Mouse (Mus musculus) olfactory bulb, adult 2 months (tissue): ENCODE measurements around the gene Nr3c2. TPM values are rescaled to one million over a fixed set of nuclear protein-coding genes. Genes with fewer than 3 reads are reported as not detected.

ENCODE experiments used
- H3K27ac ChIP-seq: fragments of 200-500 bp; 2 replicates; pipeline ENCODE4 v1.5.1; 2012; ENCODE audit warnings: low read depth, low read length; ENCODE audit not compliant: insufficient read depth
- H3K4me1 ChIP-seq: fragments of 200-500 bp; 2 replicates; pipeline ENCODE4 v1.6.1; 2012; ENCODE audit warnings: low read length; ENCODE audit not compliant: control insufficient read depth, insufficient read depth
- H3K4me3 ChIP-seq: fragments of 200-500 bp; 2 replicates; pipeline ENCODE4 v1.5.1; 2012; ENCODE audit warnings: mild to moderate bottlenecking, low read depth, low read length, moderate library complexity; ENCODE audit not compliant: insufficient read depth
- CTCF ChIP-seq: fragments of 200-500 bp; IDR thresholded peaks from 2 replicates; pipeline ENCODE4 v1.5.1; 2012; ENCODE audit warnings: low read depth, mild to moderate bottlenecking, low read length, moderate library complexity; ENCODE audit not compliant: insufficient read depth
- POLR2A ChIP-seq: fragments of 200-500 bp; IDR thresholded peaks from 2 replicates; pipeline ENCODE4 v1.6.1; 2012; ENCODE audit warnings: mild to moderate bottlenecking, low read depth, low read length, moderate library complexity; ENCODE audit not compliant: insufficient read depth
- WGBS: fragments of 180-500 bp; shearing (Covaris S2); methylation state at CpG from one replicate; pipeline ENCODE4 v1.1.7; 2018; 5-methylcytosine and 5-hydroxymethylcytosine counted together
- polyA plus RNA-seq: library from polyadenylated mRNA; stranded (reverse); fragments of >200 nt; gene quantifications from 2 replicates; pipeline ENCODE4 v1.2.4, GENCODE M21; 2012; ENCODE audit warnings: low replicate concordance; ENCODE audit not compliant: missing spikeins, insufficient read depth, insufficient read length

Gene Nr3c2
- polyA plus RNA-seq, 1 experiment: not detected

GRCm38 (mm10) chr8:77098101-77098500 is 198.9 kb downstream of the Nr3c2 start:
- no peak for TF ChIP-seq POLR2A
- TF ChIP-seq CTCF: no peak
- no peak overlapping the region for H3K27ac ChIP-seq

GRCm38 (mm10) chr8:77100370-77100769 is 201.1 kb downstream of the Nr3c2 start:
- WGBS: 74% methylated on average over 2 of the region's 2 CpGs
- Histone ChIP-seq H3K4me1 (no peaks in the 10 kb centered on the region; the same call in 1 of the 2 replicates), H3K4me3 (no peak overlapping the region), H3K27ac (no peak overlapping the region)
- TF ChIP-seq POLR2A (no peak), CTCF (no peak)

More at GRCm38 (mm10) chr8:77098101-77098500, 198.9 kb downstream of the Nr3c2 start:
- Histone ChIP-seq H3K4me3 (no peak overlapping the region), H3K4me1 (no peaks in the 10 kb centered on the region; the same call in 1 of the 2 replicates)
- 90% methylated on average over 10 of the region's 10 CpGs for WGBS

GRCm38 (mm10) chr8:77102879-77103278 is 203.6 kb downstream of the Nr3c2 start:
- WGBS: 93% methylated on average over 7 of the region's 7 CpGs
- H3K4me1 ChIP-seq: no peaks in the 10 kb centered on the region
- H3K4me3 ChIP-seq: no peak overlapping the region
- H3K27ac ChIP-seq: no peak overlapping the region
- TF ChIP-seq CTCF: no peak
- no peak for TF ChIP-seq POLR2A

- WGBS: 87% methylated on average over 2 of the region's 2 CpGs
- H3K4me3 ChIP-seq: no peak overlapping the region
- H3K27ac ChIP-seq: no peak overlapping the region
- H3K4me1 ChIP-seq: peaks cover 4% of the 10 kb centered on the region; the same call in 1 of the 2 replicates
- TF ChIP-seq POLR2A: no peak
- TF ChIP-seq CTCF: no peak
These were observed 213.5 kb downstream of the Nr3c2 start for GRCm38 (mm10) chr8:77112719-77113118.

- TF ChIP-seq POLR2A: no peak
- no peak for TF ChIP-seq CTCF
- H3K4me3 ChIP-seq: no peak overlapping the region
- H3K4me1 ChIP-seq: peaks cover 4% of the 10 kb centered on the region; the same call in 1 of the 2 replicates
- peak overlapping the region; percentile 60 for H3K27ac ChIP-seq
- 41% methylated on average over 10 of the region's 10 CpGs for WGBS
These were observed 215.5 kb downstream of the Nr3c2 start for GRCm38 (mm10) chr8:77114769-77115168.

GRCm38 (mm10) chr8:77116419-77117079 is 217.3 kb downstream of the Nr3c2 start:
- Histone ChIP-seq H3K4me3 (no peak overlapping the region), H3K4me1 (peaks cover 9% of the 10 kb centered on the region), H3K27ac (no peak overlapping the region)
- TF ChIP-seq POLR2A (no peak), CTCF (no peak)
- WGBS: 55% methylated on average over 7 of the region's 7 CpGs

- no peak overlapping the region for H3K4me3 ChIP-seq
- no peak for TF ChIP-seq POLR2A
- no peak for TF ChIP-seq CTCF
- peaks cover 6% of the 10 kb centered on the region for H3K4me1 ChIP-seq
- H3K27ac ChIP-seq: peak overlapping the region; percentile 37; the same call in 1 of the 2 replicates
- WGBS: 50% methylated on average over 10 of the region's 10 CpGs
These were observed 221.7 kb downstream of the Nr3c2 start for GRCm38 (mm10) chr8:77120810-77121570.

- Histone ChIP-seq H3K27ac (0 out of 2 replicates have a peak overlapping the region, but pooled peaks have one; percentile 37), H3K4me3 (no peak overlapping the region)
These were observed 222.3 kb downstream of the Nr3c2 start for GRCm38 (mm10) chr8:77121571-77121890.

GRCm38 (mm10) chr8:77122300-77122699 is 223.1 kb downstream of the Nr3c2 start:
- TF ChIP-seq POLR2A (no peak), CTCF (no peak)
- H3K4me3 ChIP-seq: no peak overlapping the region
- no peak overlapping the region for H3K27ac ChIP-seq
- 84% methylated on average over 5 of the region's 5 CpGs for WGBS
- peaks cover 6% of the 10 kb centered on the region for H3K4me1 ChIP-seq

More at GRCm38 (mm10) chr8:77121571-77121890, 222.3 kb downstream of the Nr3c2 start:
- TF ChIP-seq CTCF (no peak), POLR2A (no peak)
- WGBS: 50% methylated on average over 1 of the region's 1 CpGs
- H3K4me1 ChIP-seq: peaks cover 6% of the 10 kb centered on the region
